Mouse (Mus musculus): ENCODE data around the gene Igfn1.
A peak's percentile ranks its signal among the peaks of the same experiment; 100 is the strongest.

GRCm38 (mm10) chr1:136017907-136018313 is 11.8 kb upstream of the Igfn1 start:
- TF ChIP-seq CTCF (IDR thresholded peaks at IDR 0.05; ENCODE audit: control insufficient read depth, insufficient read depth, insufficient replicate concordance, low read depth, low read length) = no peak
- peak; percentile 57; the same call in 1 of the 2 replicates for TF ChIP-seq POLR2A (IDR thresholded peaks at IDR 0.05; ENCODE audit: control insufficient read depth, low read depth, low read length)

All from testis, adult 2 months (tissue).